Mouse (Mus musculus): ENCODE data around the gene Srp72. TPM values are rescaled to one million over a fixed set of nuclear protein-coding genes. Genes with fewer than 3 reads are reported as not detected.
"Not testable (repeated sequence)": the region's sequence is repeated elsewhere in the genome, so short reads cannot be mapped to it uniquely, and the experiment has no call there.

The Srp72 gene
- polyA plus RNA-seq, 1 experiment from 2014 or later: 89.5 TPM

DNA sequence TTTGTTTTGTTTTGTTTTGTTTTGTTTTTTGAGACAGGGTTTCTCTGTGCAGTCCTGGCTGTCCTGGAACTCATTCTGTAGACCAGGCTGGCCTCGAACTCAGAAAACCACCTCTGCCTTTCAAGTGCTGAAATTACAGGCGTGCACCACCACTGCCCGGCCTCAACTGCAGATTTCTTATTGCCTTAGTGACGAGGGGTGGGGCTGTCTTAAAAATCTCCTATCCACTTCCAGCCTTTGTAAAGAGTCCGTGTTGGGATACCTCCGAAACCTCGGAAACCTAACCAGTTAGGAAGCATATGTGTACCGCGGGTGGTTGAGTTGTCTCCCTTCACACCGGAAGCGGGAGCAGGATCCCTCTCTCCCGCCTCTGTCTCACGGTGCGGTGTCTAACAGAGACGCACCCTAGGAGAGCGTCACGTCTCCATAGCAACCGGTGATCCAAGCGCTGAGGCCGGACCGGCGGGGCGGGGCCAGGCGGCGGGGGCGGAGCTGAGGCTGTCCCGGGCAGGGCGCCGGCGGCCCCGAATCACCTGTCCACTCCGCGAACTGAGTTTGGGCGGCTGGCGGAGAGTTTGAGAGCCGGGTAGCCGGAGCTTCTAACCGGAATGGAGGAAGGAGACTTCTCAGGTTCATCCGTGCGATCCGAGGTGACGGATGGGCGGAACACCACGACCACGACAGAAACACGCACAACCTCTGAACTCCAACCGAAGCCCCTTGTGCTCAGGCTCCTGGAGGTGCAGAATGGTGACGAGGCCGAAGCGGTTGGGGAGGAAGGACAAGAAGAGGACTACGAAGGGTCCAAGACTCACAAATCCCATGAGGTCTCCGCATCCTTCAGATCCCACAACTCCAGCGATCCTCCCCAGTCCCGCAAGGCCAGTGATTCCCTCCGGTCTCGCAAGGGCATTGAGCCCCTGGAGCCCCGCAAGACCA is 41.3 kb downstream of the Srp72 start, which contains the start of gene Thegl:
Gene Thegl (plus strand): TSS at position 480 of the 939 bp plus-strand sequence.
- Histone ChIP-seq H3K27ac (ENCODE audit: low read depth, low read length) (no peak within 1 kb of the TSS), H3K4me3 (ENCODE audit: low read length) (peak within 1 kb of the TSS; percentile 58), H3K4me2 (ENCODE audit: low read length) (peak within 1 kb of the TSS; percentile 90), H3K9ac (ENCODE audit: low read depth, low read length) (peak within 1 kb of the TSS; percentile 62), H3K4me1 (ENCODE audit: control insufficient read depth, insufficient read depth, low read depth, low read length) (no peaks in the 10 kb centered on the region), H3K9me3 (ENCODE audit: control insufficient read depth, low read length) (no peaks in the 10 kb centered on the region), H3K36me3 (ENCODE audit: control insufficient read depth, insufficient read depth, low read length) (no peaks in the 10 kb centered on the region), H3K27me3 (replicated peaks; ENCODE audit: control insufficient read depth, insufficient read depth, low read length) (no peaks in the 10 kb centered on the region)
- peak; percentile 98 for ATAC-seq
- 10% methylated on average over 56 of the region's 57 CpGs for WGBS

DNA sequence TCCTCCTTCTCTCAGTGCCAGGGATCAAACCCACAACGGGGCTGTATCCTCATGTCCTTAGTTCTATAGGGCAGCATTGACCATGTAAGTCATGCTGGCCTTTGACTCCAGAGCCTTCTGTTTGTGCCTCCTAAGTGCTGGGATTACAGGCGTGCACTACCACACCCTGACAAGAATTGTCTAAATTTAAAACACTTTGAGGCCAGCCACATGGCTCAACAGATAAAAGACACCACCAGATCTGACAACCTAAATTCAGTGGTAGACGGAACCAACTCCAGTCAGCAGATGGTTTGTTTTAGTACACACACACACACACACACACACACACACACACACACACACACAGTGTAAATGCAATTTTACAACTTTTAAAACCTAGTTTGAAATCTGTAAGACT is 53.6 kb downstream of the Srp72 start:
- Histone ChIP-seq H3K4me2 (ENCODE audit: low read length) (no peak overlapping the region), H3K9me3 (ENCODE audit: control insufficient read depth, low read length) (no peaks in the 10 kb centered on the region), H3K27me3 (replicated peaks; ENCODE audit: control insufficient read depth, insufficient read depth, low read length) (no peaks in the 10 kb centered on the region), H3K36me3 (ENCODE audit: control insufficient read depth, insufficient read depth, low read length) (no peaks in the 10 kb centered on the region), H3K9ac (ENCODE audit: low read depth, low read length) (no peak overlapping the region), H3K4me3 (ENCODE audit: low read length) (no peak overlapping the region), H3K27ac (ENCODE audit: low read depth, low read length) (no peak overlapping the region), H3K4me1 (ENCODE audit: control insufficient read depth, insufficient read depth, low read depth, low read length) (no peaks in the 10 kb centered on the region)
- WGBS: 86% methylated on average over 3 of the region's 3 CpGs
- no peak for ATAC-seq

- Histone ChIP-seq H3K9ac (ENCODE audit: low read depth, low read length) (no peak overlapping the region), H3K27me3 (replicated peaks; ENCODE audit: control insufficient read depth, insufficient read depth, low read length) (no peaks in the 10 kb centered on the region), H3K36me3 (ENCODE audit: control insufficient read depth, insufficient read depth, low read length) (no peaks in the 10 kb centered on the region), H3K4me1 (ENCODE audit: control insufficient read depth, insufficient read depth, low read depth, low read length) (no peaks in the 10 kb centered on the region), H3K4me3 (ENCODE audit: low read length) (no peak overlapping the region), H3K9me3 (ENCODE audit: control insufficient read depth, low read length) (no peaks in the 10 kb centered on the region), H3K27ac (ENCODE audit: low read depth, low read length) (no peak overlapping the region), H3K4me2 (ENCODE audit: low read length) (no peak overlapping the region)
- 80% methylated on average over 5 of the region's 5 CpGs for WGBS
- ATAC-seq: no peak
Measured at GRCm38 (mm10) chr5:77029735-77030134, 55.3 kb downstream of the Srp72 start.

- H3K9me3 ChIP-seq (ENCODE audit: control insufficient read depth, low read length); H3K36me3 ChIP-seq (ENCODE audit: control insufficient read depth, insufficient read depth, low read length); H3K4me3 ChIP-seq (ENCODE audit: low read length); ATAC-seq; H3K4me1 ChIP-seq (ENCODE audit: control insufficient read depth, insufficient read depth, low read depth, low read length); H3K27ac ChIP-seq (ENCODE audit: low read depth, low read length); H3K27me3 ChIP-seq (replicated peaks; ENCODE audit: control insufficient read depth, insufficient read depth, low read length); H3K9ac ChIP-seq (ENCODE audit: low read depth, low read length); H3K4me2 ChIP-seq (ENCODE audit: low read length): not testable (repeated sequence)
Measured at GRCm38 (mm10) chr5:77035101-77035500, 60.6 kb downstream of the Srp72 start.

DNA sequence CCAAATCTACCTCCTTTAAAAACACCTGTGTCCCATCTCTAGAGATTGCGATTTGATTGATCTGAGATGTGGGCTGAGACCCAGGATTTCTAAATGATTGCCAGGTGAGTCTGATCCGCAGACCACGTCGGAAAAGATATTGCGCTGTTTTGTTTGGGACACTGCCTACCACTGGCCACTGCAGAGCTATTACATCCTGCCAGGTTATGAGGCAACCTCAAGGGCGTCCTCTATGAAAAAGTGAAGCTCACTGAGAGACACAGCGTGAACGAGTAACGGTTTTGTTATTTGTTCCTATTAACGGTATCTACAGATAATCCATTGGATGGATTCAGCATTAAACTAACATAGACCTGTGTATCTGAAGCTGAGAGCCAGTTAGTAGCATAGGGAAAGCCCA is 64.0 kb downstream of the Srp72 start:
- H3K9ac ChIP-seq (ENCODE audit: low read depth, low read length): no peak overlapping the region
- H3K9me3 ChIP-seq (ENCODE audit: control insufficient read depth, low read length): no peaks in the 10 kb centered on the region
- no peaks in the 10 kb centered on the region for H3K27me3 ChIP-seq (replicated peaks; ENCODE audit: control insufficient read depth, insufficient read depth, low read length)
- H3K4me3 ChIP-seq (ENCODE audit: low read length): no peak overlapping the region
- 93% methylated on average over 10 of the region's 10 CpGs for WGBS
- H3K4me1 ChIP-seq (ENCODE audit: control insufficient read depth, insufficient read depth, low read depth, low read length): no peaks in the 10 kb centered on the region
- no peak for ATAC-seq
- no peak overlapping the region for H3K27ac ChIP-seq (ENCODE audit: low read depth, low read length)
- H3K4me2 ChIP-seq (ENCODE audit: low read length): no peak overlapping the region
- H3K36me3 ChIP-seq (ENCODE audit: control insufficient read depth, insufficient read depth, low read length): no peaks in the 10 kb centered on the region

DNA sequence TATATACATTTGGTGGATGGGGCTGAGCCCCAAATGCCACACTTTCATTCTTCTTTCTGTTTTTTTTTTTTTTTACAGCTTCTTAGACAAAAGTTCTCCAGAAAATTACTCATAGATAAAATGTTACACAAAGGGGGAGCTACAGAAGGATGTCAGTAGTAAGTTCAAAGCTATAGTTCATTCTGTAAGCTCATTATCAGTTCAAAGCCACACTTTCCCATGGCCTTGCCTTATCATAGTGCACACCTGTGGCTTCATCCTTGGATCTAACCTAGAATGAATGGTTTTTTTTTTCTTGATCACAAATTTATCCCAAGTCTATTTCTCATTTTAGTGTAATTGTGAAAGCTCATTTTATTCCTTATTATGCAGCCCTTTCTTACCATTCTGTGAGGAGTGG is 64.9 kb downstream of the Srp72 start:
- H3K36me3 ChIP-seq (ENCODE audit: control insufficient read depth, insufficient read depth, low read length): no peaks in the 10 kb centered on the region
- H3K4me1 ChIP-seq (ENCODE audit: control insufficient read depth, insufficient read depth, low read depth, low read length): no peaks in the 10 kb centered on the region
- H3K9me3 ChIP-seq (ENCODE audit: control insufficient read depth, low read length): no peaks in the 10 kb centered on the region
- no peak overlapping the region for H3K27ac ChIP-seq (ENCODE audit: low read depth, low read length)
- H3K4me3 ChIP-seq (ENCODE audit: low read length): no peak overlapping the region
- ATAC-seq: no peak
- no peak overlapping the region for H3K4me2 ChIP-seq (ENCODE audit: low read length)
- no peaks in the 10 kb centered on the region for H3K27me3 ChIP-seq (replicated peaks; ENCODE audit: control insufficient read depth, insufficient read depth, low read length)
- no peak overlapping the region for H3K9ac ChIP-seq (ENCODE audit: low read depth, low read length)

GRCm38 (mm10) chr5:77044362-77044761 is 69.9 kb downstream of the Srp72 start:
- H3K9ac ChIP-seq (ENCODE audit: low read depth, low read length): no peak overlapping the region
- H3K27ac ChIP-seq (ENCODE audit: low read depth, low read length): no peak overlapping the region
- no peaks in the 10 kb centered on the region for H3K4me1 ChIP-seq (ENCODE audit: control insufficient read depth, insufficient read depth, low read depth, low read length)
- no peak for ATAC-seq
- H3K4me2 ChIP-seq (ENCODE audit: low read length): no peak overlapping the region
- H3K9me3 ChIP-seq (ENCODE audit: control insufficient read depth, low read length): no peaks in the 10 kb centered on the region
- no peaks in the 10 kb centered on the region for H3K27me3 ChIP-seq (replicated peaks; ENCODE audit: control insufficient read depth, insufficient read depth, low read length)
- no peaks in the 10 kb centered on the region for H3K36me3 ChIP-seq (ENCODE audit: control insufficient read depth, insufficient read depth, low read length)
- 75% methylated on average over 5 of the region's 5 CpGs for WGBS
- no peak overlapping the region for H3K4me3 ChIP-seq (ENCODE audit: low read length)

Other genes starting within 250 kb of the Srp72 start
- gene Aasdh, start 69.2 kb upstream of the Srp72 start, polyA plus RNA-seq (2015; fragmentation: Nextera tagmentation; extraction: Ambion mirVana): 14.0 and 16.9 TPM in 2 replicates
- 193 and 194 TPM in 2 replicates for gene Paics, start 23.4 kb upstream of the Srp72 start, polyA plus RNA-seq (2015; fragmentation: Nextera tagmentation; extraction: Ambion mirVana)
- gene Ppat, start 23.1 kb upstream of the Srp72 start, polyA plus RNA-seq (2015; fragmentation: Nextera tagmentation; extraction: Ambion mirVana): 12.2 TPM in 2 replicates
- gene Arl9, start 29.4 kb downstream of the Srp72 start, polyA plus RNA-seq (2015; fragmentation: Nextera tagmentation; extraction: Ambion mirVana): not detected in 2 replicates
- gene Thegl, start 41.3 kb downstream of the Srp72 start, polyA plus RNA-seq (2015; fragmentation: Nextera tagmentation; extraction: Ambion mirVana): 0.40 and 0.73 TPM in 2 replicates
- 4.9 and 6.7 TPM in 2 replicates for gene Hopx, start 140.4 kb downstream of the Srp72 start, polyA plus RNA-seq (2015; fragmentation: Nextera tagmentation; extraction: Ambion mirVana)
- 0.80 and 1.5 TPM in 2 replicates for gene Spink2, start 236.8 kb downstream of the Srp72 start, polyA plus RNA-seq (2015; fragmentation: Nextera tagmentation; extraction: Ambion mirVana)